Mouse (Mus musculus): ENCODE data around the gene 4933424G06Rik.
A peak's percentile ranks its signal among the peaks of the same experiment; 100 is the strongest.
"Not testable (repeated sequence)": the region's sequence is repeated elsewhere in the genome, so short reads cannot be mapped to it uniquely, and the experiment has no call there.

4933424G06Rik gene

DNA sequence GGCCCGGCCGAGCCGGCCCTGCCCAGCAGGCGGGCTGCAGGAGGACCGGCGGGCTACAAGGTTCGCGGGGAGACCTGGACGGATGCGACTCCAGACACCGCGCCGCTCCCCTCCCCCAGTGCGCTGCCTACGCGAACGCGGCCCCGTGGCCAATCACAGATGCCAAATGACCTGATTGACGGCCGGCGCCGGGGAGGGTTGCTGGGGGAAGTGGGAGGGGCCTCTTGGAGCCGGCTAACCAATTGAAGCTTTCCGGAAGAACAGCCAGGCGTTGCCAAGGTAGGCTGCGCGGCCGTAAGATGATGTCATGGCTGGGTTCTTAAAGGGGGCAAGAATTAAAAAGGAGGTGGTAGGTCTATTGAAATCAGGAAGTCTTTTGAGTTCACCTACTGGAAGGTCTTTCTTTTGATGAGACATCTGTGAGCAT, at the start of gene 4933424G06Rik:
4933424G06Rik (plus strand) TSS at position 296 of the 427 bp plus-strand sequence.
- peak; percentile 98 for DNase-seq (ENCODE audit: low spot score)

DNA sequence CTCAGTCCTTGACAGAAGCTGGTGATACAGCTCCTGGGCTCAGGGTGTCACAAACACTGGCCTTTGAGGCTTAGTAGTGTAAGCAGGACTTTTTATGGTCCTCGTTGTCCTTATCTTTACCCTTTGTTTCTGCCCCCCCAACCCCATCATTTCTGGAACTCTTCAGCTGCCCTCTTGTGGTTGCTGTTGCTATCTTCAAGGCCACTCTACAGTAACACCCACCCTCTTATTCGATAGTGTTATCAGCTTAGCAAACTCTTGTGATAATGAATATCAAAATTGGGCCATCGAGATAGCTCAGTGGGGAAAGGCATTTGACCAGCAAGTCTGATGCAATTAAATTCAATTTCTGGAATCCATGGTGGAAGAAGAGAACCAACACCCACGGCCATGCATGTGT, 45.5 kb upstream of the 4933424G06Rik start:
- peak; percentile 48 for DNase-seq (ENCODE audit: low spot score)

DNA sequence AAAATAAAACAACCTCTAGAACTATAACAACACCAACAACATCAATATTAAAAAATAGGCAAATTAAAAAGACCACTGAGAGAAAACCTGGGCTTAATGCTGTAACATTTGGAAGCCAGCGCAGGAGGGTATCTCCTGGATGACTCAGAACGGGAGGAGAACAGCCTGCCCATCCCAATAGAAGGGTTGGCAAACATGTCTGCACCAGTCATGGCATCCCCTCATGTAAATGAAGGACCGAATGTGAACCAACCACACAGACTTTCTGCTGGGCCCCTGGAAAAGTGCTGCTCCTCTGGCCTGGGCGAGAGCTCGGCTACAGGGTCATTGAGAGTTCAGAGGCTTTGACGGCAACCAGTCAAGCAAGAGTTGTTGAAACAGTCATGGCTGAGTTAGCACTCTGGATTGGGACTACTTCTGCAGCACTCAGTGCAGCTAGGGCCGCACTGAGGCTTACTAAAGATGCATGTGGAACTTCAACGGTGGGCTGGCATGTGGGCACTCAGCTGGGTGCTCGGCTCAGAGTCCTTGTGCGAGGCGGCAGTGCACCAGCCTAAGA, 44.7 kb upstream of the 4933424G06Rik start:
- DNase-seq (ENCODE audit: low spot score) = no peak

DNA sequence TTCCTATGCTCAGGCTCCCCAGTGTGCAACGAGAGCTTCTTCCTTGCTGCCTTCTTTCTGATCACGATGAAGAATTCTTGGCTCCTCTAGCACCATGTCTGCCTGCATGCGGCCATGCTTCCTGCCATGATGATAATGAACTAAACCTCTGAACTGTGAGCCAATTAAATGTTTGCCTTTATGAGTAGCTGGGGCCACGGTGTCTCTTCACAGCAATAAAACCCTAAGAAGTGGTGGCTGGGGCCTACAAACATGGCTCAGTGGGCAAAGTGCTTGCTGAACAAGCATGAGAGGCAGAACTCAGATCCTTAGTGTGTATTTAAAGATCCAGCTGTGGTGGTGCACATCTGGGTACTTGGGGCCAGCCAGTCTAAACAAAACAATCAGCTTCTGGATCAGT, 44.0 kb upstream of the 4933424G06Rik start:
- DNase-seq (ENCODE audit: low spot score) = no peak

DNA sequence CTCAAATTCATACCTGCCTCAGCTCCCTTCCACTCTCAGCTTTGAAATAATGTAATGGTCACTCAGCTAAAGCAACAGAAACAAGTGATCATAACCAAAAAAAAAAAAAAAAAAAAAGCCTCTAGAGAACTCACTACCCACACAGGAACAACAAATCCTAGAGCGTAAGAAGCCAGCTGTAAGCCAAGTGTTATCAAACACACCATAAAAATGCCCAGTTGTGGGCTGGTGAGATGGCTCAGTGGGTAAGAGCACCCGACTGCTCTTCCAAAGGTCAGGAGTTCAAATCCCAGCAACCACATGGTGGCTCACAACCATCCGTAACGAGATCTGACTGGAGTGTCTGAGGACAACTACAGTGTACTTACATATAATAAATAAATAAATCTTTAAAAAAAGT, 41.9 kb upstream of the 4933424G06Rik start:
- not testable (repeated sequence) for DNase-seq (ENCODE audit: low spot score)

DNA sequence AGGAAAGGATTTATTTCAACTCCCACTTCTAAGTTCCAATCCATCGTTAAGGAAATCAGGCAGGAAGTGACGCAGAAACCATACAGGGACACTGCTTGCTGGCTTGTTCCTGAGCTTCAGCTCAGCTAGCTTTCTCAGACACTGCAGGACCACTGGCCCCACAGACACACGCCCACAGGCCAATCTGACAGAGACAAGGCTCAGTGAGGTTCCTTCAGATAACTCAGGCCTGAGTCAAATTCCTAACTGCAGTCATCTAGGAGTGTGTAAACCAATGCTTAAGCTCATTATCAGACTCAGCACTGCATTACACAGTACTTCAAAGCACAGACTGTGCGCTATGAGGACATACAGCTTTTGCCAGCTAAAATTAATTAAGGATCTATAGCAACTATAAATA, 39.7 kb upstream of the 4933424G06Rik start:
- no peak for DNase-seq (ENCODE audit: low spot score)

DNA sequence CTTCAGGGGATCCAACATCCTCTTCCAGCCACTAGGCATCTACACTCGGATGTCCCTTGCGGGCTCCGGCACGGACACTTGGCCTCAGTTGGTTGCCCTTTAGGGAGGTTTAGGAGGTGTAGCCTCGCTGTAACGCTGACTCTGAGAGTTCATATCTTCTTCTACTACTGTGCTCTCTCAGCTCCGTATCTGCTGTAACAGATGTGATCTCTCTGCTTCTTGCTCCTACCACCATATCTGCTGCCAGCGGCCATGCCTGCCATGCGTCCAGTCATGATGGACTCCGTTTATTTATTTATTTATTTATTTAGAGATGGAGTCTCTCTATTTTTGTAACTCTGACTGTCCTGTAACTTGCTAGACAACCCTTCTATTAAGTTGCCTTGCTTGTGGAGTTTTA, 38.7 kb upstream of the 4933424G06Rik start:
- no peak for DNase-seq (ENCODE audit: low spot score)

DNA sequence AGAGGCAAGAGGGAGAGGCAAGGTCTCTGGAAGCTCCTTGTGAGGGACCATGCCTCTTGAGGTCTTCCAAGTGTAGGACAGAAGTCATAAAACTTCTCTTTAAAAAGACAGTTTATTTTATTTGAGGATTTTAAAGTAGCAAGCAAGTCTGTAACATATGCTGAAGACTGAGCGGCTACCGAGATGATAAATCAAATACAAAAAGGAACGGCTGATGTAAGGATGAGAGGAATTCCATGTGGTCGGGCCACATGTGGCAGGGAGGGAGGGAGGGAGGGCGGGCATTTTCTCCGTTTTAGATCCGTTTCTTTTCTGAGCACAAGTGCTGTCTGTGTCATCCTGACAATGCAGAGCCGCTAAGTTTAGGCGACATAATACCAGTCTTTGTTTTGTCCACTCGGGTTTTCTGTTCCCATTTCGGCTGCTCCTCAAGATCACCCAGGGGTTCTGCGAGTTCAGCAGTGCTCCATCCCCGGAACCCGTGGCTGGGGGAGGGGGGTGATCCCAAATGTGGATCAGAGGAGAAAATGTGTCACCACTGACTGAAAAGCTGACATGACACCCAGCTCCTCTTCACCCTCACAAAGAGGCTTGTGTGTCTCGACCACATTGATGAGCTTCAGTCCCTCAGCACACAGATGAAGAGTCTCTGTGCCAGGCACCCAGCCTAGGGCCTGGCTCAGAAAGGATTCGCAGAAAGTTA, 37.1 kb upstream of the 4933424G06Rik start:
- DNase-seq (ENCODE audit: low spot score) = no peak

DNA sequence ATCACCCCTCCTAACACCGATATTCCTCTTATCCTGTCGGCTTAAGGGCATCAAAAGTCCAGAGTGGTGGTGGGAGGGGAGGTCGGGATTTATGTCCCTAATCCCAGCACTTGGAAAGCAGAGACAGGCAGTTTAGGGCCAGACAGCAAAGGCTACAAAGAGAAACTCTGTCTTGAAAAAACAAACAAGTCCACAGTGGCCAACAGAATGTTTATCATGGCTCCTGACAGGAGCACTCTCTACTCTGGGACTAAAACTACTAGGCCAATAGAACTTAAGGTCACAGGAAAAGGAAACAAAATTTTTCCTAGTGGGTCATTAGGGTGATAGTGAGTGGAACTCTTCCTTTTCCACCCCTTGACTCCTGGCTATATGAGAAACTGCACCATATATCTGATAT, 35.0 kb upstream of the 4933424G06Rik start:
- DNase-seq (ENCODE audit: low spot score) = no peak

DNA sequence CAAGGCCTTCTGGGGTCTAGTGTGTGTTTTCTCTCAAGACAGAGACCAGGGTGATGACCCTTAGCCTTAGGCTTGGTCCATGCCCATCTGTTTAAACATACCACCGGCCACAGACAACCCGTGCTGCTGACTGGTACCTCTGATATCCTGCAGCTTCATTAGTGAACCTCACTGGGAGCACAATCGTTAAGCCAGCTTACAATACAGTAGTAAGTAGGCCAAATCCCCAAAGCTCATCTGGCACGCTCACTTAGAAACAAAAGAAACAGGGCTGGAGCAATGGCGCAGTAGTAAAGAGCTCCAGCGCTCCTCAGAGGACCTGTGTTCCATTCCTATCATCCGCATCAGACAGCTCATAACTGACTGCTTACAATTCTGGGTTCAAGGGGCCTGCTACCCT, 29.1 kb upstream of the 4933424G06Rik start:
- no peak for DNase-seq (ENCODE audit: low spot score)

DNA sequence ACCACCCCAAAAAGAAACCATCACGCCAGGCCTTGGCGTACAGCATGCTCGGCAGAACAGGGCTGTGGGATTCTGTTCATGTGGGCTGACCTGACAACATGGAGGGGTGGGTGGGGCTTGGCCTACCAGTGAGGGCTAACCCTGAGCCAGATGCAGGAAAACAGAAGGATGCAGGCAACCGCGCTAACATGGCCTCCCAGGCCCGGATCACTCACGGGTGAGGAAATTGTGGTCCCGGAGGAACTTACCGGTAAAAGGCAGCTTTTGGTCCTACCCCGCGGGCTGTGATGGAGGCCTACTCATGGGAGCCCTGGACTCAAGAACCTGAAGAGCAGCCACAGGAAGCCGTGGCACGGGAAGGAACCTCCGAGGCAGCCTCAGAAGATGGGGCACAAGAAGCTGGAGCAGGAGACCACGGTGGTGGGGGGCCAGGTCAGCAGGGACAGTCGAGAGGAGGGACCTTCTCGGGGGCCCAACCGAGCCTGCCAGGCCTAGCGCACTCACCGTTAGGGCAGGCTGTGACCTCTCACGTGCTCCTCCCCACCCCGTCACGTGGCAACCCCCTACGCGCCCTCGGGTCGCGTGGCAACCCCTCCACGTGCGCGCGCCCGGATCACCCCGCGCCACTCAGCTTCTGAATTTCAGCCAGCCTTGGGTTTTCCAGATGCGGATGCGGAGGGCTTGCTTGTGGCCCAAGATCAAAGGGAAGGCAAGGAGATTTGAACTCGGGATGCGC, 27.2 kb upstream of the 4933424G06Rik start, which contains the start of gene Fam178b:
Fam178b (minus strand) TSS at position 564 of the 736 bp plus-strand sequence.
- DNase-seq (ENCODE audit: low spot score) = no peak

DNA sequence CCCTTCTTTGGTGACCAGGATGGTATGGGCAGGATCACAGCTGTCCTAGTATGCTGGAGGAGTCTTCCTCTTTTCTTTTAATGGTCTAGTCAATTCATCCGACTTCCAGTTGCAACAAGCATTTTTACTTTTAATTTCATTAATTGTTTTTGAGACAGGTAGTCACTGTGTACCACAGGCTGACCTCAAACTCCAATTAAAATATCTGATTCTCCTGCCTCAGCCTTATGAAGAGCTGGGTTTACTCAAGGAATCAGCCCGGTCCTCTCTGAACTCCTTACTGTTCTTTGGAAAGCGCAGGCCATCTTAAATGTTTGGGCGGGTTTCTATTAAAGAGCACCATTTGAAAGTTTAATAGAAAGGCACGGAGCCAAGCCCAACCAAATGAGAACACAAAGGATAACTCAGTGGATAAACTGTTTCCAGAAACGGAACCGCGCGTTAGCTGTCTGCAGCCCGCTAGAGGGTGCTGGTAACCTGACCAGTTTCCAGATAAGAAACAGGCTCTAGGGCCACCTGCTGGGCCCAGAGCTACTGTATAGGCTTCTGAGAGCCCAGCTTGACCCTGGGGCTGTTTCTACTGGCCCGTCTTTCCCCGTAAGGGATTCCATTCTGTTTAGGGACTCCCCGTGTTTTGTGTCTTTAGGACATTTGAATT, 26.0 kb upstream of the 4933424G06Rik start:
- DNase-seq (ENCODE audit: low spot score) = peak; percentile 85

DNA sequence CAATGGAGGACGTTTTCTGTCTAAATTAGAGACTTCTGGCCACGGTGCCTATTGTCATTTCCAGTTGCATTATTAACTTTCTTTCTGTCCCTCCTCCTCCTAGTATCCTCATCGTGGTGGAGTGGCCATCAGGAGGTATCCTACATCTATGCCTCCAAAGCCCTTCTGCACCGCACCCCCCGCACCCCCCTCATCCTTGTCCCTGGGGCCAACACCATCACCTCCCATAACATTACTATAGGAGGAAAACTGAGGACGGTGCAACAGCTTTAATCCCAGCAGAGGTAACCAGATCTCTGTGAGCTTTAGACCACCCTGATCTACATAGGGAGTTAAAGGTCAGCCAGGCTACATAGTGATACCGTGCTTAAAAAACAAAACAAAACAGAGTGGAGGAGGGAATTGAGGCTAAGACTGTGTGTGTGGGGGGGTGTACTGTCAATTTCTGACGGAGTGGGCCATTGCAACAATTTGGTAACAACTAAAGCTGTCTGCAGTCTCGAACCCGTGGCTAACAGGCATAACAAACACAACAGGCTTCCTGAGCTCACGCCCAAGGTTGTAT, 19.2 kb upstream of the 4933424G06Rik start:
- no peak for DNase-seq (ENCODE audit: low spot score)

DNA sequence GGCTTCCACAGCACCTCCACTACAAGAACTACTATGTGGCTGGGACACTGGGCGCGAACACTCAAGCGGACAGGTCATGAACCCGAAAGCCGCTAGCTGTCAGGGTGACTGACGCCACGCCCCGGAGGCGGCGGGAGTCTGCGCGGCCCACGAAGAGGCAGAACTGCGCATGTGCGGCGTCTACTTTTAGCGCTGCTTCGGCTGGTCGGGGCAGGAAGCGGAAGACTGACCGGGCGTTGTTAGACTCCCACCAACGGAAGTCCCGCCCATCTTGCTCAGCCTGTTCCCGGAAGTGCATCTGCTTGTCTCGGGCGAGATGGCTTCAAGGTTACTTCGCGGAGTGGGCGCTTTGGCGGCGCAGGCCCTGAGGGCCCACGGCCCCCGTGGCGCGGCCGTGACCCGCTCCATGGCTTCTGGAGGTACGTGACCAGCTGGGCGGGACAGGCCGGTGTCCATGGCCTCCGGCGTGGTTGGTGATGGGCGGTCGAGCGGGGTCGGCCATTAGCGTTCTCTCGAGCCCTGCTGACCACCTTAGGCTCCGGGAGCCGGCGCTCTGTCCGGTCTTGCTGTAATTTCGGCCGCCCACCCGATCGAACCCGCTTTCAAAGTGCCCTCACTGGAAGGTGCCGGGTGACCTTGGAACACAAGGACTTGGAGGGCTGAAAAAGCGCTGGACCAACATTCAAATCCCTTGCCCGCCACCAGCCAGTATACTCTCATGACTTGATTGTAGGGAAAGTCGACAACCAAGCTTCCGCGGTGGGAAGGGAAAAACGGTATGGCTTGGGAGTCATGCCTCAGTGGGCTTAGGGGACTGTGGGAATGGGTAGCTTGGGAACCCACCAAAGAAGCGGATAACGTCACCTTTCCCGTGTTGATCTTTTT, 18.4 kb upstream of the 4933424G06Rik start, which contains the start of gene Cox5b:
Cox5b (plus strand) TSS at position 179 of the 885 bp plus-strand sequence.
- peak; percentile 96 for DNase-seq (ENCODE audit: low spot score)

DNA sequence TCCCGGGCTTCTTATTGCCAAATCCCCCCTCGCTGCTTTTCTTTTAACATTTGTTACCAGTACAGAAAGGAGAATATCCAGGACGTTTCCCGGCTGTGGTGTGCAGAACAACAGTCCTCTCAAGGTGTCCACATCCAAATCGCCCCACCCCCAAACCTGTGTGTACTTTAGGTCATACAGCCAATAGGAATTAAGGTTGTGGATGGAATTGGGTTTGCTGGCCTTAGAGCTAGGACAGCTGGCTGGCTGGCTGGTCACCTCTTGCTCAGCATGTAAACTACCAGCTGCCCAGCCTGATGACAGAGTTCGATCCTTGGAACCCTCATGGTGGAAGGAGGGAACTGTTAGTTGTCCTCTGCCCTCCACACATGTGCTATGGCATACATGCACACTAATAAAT, 15.1 kb upstream of the 4933424G06Rik start:
- no peak for DNase-seq (ENCODE audit: low spot score)

DNA sequence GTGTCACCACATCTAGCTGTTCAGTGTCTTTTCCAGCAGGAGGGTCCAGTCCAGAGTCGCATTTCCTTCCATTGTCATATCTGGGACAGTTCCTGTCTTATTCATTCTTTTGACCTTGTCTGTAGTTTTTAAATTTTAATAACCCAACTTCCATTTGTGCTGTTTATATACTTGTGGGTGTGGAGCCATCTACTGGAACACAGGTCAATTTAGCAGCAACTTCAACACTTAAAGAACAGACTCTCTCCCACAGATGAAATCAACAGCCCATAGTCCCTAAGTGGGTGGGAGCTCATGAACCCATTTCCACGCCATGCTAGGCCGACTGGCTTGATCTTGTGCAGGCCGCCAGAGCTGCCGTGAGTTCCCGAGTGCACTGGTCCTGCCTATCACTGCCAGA, 13.5 kb upstream of the 4933424G06Rik start:
- no peak for DNase-seq (ENCODE audit: low spot score)

DNA sequence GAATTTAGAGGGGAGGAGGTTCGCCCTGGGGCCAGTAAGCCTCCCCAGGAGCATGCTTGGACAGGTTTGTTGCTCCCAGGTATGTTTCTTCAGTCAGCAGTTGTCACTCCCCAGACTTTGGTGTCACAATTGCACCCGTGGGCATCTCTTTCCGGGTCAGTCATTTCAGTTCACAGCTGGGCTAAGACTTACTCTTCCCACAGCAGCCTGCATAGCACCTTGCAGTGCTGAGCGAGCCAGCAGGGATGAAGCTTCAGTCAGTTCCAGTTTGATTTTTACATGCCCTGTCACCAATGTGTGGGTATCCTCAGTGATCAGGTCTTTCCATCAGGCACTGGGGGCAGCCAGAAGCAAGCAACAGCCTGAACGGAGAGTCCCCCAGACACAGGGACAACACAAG, 12.9 kb upstream of the 4933424G06Rik start:
- no peak for DNase-seq (ENCODE audit: low spot score)

DNA sequence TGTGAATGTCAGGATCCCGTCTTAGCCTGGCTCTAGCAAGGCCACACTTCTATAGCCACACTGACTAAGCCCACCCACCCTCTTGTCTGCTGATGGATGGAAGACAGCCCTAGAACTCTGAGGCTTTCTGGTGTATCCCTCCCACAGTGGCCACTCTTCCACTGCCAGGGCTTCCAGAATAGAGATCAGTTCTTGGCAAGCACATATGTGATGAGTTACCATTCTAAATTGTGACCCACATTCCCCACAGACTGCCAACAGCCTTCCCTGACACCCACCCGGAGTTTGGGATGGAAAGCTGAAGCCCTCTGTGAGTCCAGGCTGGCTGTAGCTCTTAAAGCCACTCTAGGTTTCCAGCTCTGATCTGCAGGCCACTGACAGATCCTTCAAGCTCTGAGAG, 2.8 kb upstream of the 4933424G06Rik start:
- no peak for DNase-seq (ENCODE audit: low spot score)

DNA sequence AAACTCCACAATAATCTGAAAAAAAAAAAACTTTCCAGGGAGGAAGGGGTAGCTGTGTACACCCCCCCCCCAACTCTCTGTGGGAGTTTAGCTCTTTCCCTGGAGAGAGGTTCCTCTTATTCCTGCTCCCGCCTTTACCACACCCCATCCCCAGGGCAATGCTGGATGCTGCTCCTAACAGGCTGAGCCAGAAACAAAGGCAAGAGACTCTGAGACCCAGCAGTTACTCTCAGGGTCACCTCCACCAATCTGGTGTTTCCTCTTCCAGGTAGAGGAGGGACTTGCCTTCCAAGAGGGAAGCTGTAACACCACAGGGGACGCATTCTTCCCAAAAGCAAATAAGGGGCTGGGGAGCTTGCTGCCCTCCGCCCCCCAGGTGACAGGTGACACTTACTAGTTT, 2.2 kb upstream of the 4933424G06Rik start:
- no peak for DNase-seq (ENCODE audit: low spot score)

DNA sequence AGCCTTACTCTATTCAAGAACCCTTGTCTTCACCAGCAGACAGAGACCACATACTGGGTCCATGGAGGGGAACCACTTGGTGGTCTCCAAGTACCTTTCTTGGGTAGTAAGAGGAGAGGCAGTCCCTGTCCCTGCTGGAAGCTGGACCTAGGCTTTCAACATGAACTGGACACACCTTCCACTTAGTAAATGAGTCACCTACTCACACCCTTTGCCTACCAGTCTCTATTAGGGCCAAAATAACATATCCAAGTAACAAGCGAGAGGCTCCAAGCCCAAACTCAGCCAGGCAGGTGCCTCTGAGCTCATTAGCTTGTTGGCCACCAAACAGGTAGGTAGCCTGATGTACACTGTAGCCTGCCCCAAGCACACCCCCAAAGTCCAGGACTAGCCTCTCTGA, 1.3 kb upstream of the 4933424G06Rik start:
- no peak for DNase-seq (ENCODE audit: low spot score)
